Mouse (Mus musculus) c-Kit-negative CD71-positive TER-119-positive erythroid progenitor cells, embryonic 14.5 days (primary cell): ENCODE measurements around the gene Pdcd6.

Experiments used
- DNase-seq: peaks from one replicate; pipeline ENCODE4 v3.0.0-alpha.2; 2013; ENCODE audit warnings: low read depth, low spot score

Gene Pdcd6

GRCm38 (mm10) chr13:74317170-74317849 is at the start of gene Pdcd6:
Pdcd6 (minus strand) TSS chr13:74317580.
- peak; percentile 95 for DNase-seq

GRCm38 (mm10) chr13:74363859-74364235 is 46.5 kb upstream of the Pdcd6 start, which contains the start of gene Lrrc14b:
Lrrc14b (minus strand) TSS chr13:74364005.
- no peak for DNase-seq

- DNase-seq = no peak
Observed at GRCm38 (mm10) chr13:74363176-74363858, 45.9 kb upstream of the Pdcd6 start.

- no peak for DNase-seq
Observed at GRCm38 (mm10) chr13:74362218-74362617, 44.8 kb upstream of the Pdcd6 start.

GRCm38 (mm10) chr13:74356491-74356890 is 39.1 kb upstream of the Pdcd6 start:
- no peak for DNase-seq

GRCm38 (mm10) chr13:74350435-74350906 is 33.1 kb upstream of the Pdcd6 start:
- no peak for DNase-seq

- DNase-seq = peak; percentile 98
Observed at GRCm38 (mm10) chr13:74349566-74350434, 32.4 kb upstream of the Pdcd6 start, which contains the start of the genes Sdha and Ccdc127. Sdha (minus strand) TSS chr13:74350280. Ccdc127 (plus strand) TSS chr13:74350309.

GRCm38 (mm10) chr13:74341036-74341435 is 23.7 kb upstream of the Pdcd6 start:
- DNase-seq = no peak

GRCm38 (mm10) chr13:74329321-74329720 is 11.9 kb upstream of the Pdcd6 start:
- DNase-seq = no peak

- no peak for DNase-seq
Observed at GRCm38 (mm10) chr13:74316789-74317169, 601 bp downstream of the Pdcd6 start.

GRCm38 (mm10) chr13:74316386-74316785 is 994 bp downstream of the Pdcd6 start:
- DNase-seq = no peak

- DNase-seq = no peak
Observed at GRCm38 (mm10) chr13:74314616-74315015, 2.8 kb downstream of the Pdcd6 start.

- DNase-seq = no peak
Observed at GRCm38 (mm10) chr13:74305780-74306179, 11.6 kb downstream of the Pdcd6 start.

- no peak for DNase-seq
Observed at GRCm38 (mm10) chr13:74305380-74305779, 12.0 kb downstream of the Pdcd6 start.

- DNase-seq = no peak
Observed at GRCm38 (mm10) chr13:74302050-74303037, 15.0 kb downstream of the Pdcd6 start.

GRCm38 (mm10) chr13:74301607-74301984 is 15.8 kb downstream of the Pdcd6 start:
- DNase-seq = no peak

GRCm38 (mm10) chr13:74300925-74301606 is 16.3 kb downstream of the Pdcd6 start:
- DNase-seq = no peak

GRCm38 (mm10) chr13:74296376-74296775 is 21.0 kb downstream of the Pdcd6 start:
- DNase-seq = no peak

- no peak for DNase-seq
Observed at GRCm38 (mm10) chr13:74292167-74292566, 25.2 kb downstream of the Pdcd6 start, which contains the start of gene Ahrr. Ahrr (minus strand) TSS chr13:74292331.

- no peak for DNase-seq
Observed at GRCm38 (mm10) chr13:74289646-74290045, 27.7 kb downstream of the Pdcd6 start.
